Mouse (Mus musculus) heart, adult 8-10 months (tissue): ENCODE measurements around the gene Mto1. TPM values are rescaled to one million over a fixed set of nuclear protein-coding genes. Genes with fewer than 3 reads are reported as not detected.
A peak's percentile ranks its signal among the peaks of the same experiment; 100 is the strongest.

Experiments
- DNase-seq: peaks from one replicate; pipeline ENCODE4 v3.0.0; 2022; ENCODE audit warnings: low spot score
- total RNA-seq, 4 experiments: library from RNA; stranded (reverse); gene quantifications; 2 replicates each; pipeline ENCODE4 v1.2.4; 2022

Mto1 gene
- total RNA-seq, result 10 to 100 TPM; 23.6 to 29.9 (median 27.6) TPM

DNA sequence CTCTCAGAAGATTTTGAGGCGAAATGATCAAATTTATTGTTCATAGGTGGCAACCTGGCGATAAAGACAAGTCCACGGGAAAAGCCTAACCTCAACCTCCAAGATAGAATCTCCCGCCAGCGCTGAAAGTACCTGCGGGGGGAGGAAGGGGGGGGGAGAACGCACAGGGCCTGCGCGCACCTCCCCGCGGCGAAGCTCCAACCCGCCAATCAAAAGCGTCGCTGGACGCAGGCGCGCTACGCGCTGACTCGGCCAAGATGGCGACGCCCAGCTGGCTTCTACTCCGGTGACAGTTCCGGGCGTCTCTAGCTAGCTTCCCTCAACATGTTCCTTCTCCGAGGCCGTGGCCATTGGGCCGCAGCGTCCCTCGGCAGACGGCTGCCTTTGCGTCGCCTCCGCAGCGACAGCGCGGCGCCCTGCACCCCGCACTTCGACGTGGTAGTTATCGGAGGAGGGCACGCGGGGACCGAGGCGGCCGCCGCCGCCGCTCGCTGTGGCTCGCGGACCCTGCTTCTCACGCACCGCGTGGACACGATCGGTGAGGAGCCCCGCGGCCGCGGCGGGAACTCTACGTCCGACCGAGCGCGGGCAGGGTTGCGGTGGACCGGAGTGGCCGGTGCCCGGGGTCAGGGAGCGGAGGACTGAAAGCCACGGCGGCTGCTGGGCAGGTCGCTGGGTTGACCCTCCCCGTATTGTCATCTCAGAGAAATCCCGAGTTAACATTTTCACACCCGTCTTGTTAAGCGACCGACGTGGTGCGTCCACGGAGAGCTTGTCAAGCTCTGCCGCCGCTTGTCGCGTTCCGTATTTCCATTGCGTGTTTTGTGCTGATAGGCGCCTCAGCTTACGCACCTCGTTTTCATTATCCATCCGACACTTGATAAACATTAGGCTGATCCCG is at the start of gene Mto1, which contains the start of gene Gm17324:
Gene Mto1 (plus strand): TSS at position 236 of the 901 bp plus-strand sequence.
Gene Gm17324 (minus strand): TSS at position 814 of the 901 bp plus-strand sequence.
- peak; percentile 85 for DNase-seq

DNA sequence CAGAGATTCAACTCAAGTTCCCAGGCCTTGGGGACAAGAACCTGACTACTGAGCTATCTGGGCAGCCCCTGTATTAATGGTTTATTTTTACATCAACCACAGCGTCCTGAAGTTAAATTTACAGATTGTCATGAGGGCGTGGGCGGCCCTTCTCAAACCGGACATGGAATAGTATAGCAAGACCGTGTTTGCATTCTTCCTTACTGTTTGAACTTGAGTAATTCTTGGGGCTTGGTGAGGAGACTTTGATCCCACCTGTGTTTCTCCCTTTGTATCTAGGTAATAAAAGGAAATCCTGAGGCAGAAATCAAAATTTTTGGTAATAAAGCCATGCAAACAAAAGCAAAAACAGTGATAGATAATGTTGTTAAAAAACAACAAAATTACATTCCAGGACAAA is 47.4 kb upstream of the Mto1 start:
- no peak for DNase-seq

DNA sequence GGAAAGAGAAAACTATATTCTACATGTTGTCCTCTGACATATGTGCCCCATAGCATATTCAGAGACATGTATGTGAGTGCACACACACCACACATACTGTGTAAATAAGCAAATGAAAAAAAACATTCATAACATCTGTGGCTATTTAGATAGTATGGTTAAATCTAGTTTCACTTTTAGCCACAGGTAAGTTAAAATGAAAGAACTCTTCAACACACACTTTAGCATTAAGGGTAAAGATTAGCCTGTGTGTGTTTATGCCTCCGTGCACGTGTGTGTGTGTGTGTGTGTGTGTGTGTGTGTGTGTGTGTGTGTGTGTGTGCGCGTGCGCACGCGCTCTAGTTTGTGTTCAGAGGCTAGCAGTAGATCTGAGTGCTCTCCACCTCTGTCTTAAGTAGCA is 46.4 kb upstream of the Mto1 start:
- no peak for DNase-seq

DNA sequence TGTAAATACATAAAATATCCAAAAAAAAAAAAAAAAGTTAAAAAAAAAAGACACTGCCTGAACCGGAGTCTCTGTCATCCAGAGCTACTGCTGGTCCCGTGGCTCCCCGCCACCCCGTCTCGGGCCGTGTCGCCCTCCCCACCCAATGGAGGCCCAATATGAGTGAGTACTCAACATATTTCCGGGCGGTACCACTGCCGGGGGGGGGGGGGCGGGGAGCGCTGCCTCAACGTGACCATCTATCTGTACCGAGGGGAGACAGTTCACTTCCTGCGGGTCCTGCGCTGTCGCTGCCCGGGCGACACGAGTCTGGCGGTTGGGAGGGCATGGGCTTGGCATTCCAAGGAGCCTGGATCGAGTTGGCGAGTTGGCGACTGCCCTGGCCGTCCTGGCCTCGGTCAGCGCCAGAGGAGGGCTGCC is 20.6 kb upstream of the Mto1 start:
- no peak for DNase-seq

DNA sequence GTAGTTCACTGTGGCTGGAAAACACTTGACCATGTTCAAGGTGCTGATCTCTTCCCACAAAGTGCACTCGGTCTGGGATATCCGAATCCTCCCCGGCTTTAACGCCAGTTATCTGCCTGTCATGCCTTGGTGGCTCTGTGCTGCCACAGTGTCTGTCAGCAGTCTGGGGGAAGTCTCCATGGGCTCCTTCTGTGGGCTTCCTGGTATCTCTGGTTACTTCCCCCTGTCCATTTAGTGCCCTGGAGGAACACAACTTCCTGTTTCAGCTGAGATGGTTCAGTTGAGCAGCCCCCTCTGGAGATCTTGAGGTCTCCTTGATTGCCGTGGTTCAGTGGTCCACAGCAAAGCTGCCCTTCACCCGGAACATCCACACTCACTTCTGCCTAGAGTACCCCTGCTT is 19.8 kb upstream of the Mto1 start:
- no peak for DNase-seq

DNA sequence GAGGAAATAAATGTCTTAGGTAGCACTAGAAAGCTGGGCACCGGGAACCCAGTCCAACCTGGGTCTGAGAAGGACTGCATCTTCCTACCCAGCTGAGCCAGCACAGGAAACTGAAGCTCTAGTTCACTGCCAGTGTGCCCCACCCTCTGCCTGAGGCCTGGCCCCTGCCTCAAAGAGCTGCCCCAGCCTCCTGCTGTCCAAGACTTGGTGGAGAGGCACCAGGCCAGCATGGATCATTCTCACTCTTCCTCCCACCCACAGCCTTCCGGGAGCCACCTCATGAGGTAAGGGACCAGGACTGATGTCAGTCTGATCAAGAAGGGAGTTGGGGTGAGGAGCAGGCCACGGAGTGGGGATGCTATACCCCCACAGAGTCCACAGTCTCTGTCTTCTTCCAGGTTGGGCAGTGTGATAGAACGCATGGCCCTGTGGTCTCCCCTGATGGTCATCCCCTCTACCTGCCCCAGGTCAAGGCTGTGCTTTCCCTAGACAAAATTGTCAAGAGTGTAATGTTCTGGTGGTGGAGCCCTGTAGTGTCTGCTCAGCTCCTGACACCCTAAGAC is 19.1 kb upstream of the Mto1 start:
- DNase-seq, result no peak

DNA sequence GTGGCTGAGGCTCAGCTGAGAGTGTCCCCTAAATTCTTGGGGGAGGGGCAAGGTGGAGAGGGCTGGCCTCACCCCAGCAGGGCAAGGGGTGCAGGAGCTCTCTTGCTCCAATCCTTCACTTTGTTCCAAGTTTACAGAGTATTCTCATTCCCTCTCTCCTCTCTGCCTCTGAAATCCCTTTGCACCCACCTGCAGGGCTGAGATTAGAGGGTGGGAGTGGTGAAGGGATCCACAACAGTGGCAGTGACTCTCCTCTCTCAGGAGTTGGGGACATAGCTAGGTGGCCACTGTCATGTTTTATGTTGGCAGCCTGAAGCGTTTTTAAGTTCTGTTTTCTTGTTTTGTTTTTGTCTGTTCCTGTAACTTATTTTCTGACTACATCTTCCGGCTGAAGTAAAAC is 18.5 kb upstream of the Mto1 start:
- no peak for DNase-seq

DNA sequence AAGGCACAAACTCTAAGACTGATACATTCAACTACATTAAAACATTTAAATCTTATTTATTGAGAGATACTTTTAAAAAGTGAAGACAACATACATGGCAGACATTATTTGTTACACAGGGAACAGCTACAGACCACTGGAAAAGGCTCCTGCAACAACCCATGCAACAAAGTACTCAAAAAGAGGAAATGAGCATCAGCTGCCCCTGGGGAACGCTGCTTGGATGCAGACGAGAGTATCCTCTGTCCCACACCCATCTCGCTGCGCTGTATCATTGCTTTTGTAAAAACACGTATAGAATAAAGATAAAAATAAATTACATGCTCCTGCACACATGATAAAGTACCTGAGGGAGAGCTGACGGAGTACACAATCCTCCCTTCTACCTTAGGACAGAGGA is 17.5 kb upstream of the Mto1 start:
- DNase-seq, result no peak

DNA sequence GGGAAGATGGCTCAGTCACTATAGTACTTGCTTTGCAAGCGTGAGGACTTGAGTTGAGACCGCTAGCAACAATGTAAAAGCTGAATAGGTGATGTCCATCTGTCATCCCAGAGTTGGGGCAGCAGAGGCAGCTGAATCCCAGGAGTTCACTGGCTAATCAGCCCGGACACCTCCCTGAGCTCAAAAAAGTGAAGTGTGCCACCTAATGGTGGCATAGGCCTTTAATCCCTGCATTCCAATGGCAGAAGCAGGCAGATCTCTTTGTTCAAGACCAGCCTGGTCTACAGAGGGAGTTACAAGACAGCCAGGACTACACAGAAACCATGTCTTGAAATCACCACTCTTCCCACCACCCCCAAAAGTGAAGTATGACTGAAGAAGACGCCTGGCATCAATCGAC is 15.5 kb upstream of the Mto1 start:
- DNase-seq, result no peak

DNA sequence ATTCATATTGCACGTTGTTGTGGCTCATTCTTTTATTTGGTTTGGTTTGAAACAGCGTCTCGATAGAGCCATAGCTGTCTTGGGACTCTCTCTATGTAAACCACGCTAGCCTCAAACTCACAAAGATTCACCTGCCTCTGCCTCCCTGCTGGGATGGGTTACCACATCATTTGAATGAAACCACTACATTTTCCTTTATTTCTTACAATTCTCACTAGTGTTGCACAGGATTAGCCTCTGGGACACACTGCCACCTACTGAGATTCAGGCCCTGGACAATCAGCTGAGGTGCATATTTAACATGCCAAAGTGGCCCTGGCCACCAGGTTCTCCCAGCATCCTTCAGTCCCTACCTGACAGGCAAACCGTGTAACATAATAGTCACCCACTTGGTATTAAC is 8.6 kb upstream of the Mto1 start:
- no peak for DNase-seq

DNA sequence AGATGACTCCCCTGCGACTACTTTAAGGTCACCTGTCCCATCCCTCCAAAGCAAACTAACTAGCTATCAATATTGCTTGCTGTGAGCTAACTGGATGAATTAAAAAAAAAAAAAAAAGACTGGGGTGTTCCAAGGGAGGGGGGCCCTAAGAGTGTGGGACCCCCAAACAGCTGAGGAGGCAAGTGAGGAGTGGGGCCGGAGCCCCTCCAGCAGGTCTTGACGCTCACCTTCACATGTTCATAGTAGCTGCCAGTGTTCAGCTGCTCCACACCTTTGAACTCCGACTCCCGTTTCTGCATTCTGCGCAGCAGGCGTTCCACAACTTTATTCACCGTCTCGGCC is 5.8 kb upstream of the Mto1 start:
- no peak for DNase-seq

DNA sequence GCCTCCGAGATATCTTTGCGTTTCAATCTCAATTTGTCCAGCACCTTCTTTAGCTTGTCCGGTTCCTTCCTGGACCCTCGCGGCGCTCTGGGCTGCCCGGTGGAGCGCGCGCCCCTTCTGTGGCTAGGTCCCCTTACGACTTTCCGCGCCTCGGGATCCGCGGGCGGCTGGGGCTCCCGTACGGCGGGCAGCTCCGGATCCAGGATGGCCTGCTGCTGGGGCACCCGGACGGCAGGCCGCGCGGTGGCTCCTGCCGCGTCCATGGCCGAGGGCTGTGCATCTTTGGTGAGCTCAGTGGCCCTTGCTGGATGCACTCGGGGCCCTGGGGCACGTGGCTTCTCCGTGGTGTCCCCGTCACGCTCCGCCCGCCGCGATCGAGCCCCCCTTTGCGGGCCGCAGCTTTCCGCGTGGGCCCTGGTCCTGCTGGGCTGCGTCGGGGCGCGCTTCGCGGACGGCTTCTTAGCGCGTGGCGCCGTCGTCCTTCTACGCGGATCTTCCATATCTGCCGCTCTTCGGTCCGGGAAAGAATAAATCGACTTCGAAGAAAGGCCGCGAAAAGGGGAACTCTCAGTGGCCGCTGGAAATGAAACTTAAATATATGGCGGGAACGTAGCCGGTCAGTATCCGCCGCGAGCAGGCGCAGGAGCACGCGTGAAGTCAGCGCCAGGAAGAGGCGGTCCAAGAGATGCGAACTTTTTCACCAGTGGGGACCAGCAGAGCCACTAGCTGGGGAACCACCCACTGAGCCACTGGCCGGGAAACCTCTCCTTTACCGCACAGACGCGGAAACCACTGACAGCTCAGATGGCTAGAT is 5.2 kb upstream of the Mto1 start, which contains the start of gene Cgas:
Gene Cgas (minus strand): TSS at position 659 of the 814 bp plus-strand sequence.
- peak; percentile 82 for DNase-seq

DNA sequence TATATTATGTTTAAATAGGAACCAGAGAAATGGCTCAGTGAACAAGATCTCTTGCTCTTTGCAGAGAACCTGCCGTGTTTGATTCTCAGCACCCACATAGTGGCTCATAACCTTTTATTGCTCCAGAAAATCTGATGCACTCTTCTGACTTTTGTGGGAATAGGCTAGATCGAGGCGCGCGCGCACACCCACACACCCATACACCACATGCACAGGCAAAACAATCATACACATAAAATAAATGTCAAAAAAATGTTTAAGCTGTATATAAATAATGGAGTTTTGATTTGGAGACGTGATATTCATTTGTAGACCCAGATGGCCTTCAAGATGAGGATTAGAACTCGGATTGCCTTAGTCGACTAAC is 419 bp upstream of the Mto1 start:
- no peak for DNase-seq

DNA sequence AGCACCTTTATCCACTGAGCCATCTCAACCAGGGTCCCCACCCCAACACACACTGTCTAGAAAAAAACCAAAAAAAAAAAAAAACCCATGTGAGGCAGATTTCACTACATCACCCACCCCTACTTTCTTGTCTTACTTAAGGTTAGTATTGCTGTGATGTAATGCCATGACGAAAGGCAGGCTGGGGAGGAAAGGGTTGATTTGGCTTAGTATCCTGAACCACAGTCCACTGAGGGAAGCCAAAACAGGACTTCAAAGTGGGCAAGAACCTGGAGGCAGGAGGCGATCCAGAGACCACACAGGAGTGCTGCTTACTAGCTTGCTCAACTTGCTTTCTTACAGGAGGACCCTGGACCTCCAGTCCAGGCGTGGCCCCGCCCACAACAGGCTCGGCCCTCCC is 2.4 kb downstream of the Mto1 start:
- DNase-seq, result no peak

DNA sequence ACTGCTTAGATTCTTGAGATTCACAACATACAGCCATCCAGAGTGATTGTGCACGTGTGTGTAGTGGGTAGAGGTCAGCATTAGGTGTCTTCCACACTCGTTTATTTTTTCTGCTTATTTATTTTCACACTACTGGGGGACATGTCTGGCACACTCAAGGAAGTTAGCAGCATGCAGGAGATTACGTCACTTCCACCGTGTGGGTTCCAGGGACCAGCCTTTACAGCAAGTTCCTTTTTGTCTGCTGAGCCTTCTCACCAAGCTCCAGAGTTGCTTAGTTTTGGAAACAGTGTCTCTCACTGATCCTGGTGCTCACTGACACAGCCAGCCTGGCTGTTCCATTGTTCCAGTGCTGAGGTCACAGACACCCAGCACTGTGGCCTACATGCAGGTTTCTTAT is 3.4 kb downstream of the Mto1 start:
- DNase-seq, result peak; percentile 32

DNA sequence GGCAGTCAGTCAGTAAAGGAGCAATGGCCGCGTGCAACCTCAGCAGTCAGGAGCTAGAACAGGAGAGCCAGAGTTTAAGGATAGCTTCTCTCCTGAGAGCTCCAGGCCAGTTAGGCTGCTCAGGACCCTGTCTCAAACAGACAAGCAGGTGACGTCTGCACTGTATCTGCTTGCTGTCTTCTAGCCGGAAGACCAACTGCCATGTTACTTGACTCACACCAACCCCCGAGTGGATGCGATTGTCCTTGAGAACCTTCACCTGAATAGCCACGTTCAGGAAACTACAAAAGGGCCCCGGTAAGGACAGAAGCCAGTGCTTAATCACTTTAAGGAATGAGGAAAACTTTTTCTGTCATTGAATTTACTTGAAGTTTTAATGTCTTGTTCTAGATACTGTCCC is 9.0 kb downstream of the Mto1 start:
- DNase-seq, result no peak

DNA sequence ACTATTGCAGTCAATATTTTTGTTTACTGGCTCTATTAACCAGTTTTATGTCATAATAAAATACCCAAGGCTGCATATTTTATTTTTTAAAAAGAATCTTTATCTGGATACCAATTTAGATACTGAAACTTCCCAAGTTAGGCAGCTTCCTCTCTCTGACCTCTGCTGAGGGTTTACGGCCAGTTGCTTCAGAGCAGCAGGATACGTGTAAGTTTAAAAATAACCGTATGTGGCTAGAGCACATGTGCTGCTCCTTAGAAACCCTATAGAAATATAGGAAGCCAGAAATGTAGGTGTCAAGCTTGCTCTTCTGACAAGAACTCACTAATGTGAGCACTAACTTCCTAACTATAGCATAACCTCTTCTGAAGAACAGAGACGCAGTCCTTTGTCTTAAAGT is 15.3 kb downstream of the Mto1 start:
- no peak for DNase-seq

DNA sequence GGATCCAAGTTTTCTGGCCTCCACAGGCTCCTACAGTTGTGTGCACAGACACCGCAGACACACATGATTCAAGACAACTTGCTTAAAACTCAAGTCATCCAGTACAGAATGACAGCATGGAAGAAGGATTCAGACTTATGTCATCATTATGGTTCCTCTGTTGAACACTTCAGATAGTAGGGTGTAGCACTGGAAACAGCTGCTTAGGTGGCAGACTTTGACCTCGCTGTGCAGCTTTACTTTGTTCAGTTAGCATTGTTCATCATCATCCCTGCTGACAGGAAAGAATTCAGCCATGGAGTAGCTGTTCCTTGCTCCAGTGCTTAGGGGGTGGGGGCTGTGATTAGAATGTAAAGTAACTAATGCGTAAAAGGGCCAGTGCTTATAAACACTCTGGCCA is 17.7 kb downstream of the Mto1 start:
- DNase-seq, result no peak

DNA sequence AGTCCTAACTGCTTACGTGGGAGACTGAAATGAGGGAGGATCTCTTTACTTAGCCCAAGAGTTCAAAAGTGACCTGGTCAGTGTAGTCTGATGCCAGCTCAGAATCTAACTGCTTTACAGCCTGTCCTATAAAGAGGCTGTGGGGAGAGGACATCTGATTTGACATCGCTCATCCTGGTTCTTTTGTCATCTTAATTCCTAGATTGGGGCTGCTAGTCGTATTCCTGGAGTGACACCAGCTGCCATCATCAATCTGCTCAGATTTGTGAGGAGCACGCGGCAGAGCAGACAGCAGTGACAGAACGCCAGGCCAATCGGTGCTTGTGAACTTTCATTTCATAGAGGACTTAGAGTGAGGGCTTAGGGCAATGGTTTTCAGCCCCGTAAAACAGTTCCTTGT is 25.6 kb downstream of the Mto1 start:
- DNase-seq, result no peak

DNA sequence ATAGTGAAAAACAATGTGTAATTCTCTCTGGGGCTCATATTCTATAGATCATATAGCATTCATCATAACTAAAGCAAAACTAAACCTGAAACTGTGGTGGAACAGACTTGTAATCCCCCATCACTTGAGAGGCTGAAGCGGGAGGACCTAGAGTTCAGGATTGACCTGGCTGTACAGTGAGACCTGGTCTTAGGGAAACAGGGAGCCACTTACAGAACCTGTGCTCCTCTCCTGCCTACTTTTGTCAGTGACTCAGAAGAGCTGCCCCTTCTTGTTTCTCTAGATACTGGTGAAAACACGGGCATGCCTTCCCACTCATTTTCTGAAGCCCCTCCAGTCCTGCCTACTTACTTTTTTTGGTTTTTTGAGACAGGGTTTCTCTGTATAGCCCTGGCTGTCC is 26.3 kb downstream of the Mto1 start:
- DNase-seq, result no peak

DNA sequence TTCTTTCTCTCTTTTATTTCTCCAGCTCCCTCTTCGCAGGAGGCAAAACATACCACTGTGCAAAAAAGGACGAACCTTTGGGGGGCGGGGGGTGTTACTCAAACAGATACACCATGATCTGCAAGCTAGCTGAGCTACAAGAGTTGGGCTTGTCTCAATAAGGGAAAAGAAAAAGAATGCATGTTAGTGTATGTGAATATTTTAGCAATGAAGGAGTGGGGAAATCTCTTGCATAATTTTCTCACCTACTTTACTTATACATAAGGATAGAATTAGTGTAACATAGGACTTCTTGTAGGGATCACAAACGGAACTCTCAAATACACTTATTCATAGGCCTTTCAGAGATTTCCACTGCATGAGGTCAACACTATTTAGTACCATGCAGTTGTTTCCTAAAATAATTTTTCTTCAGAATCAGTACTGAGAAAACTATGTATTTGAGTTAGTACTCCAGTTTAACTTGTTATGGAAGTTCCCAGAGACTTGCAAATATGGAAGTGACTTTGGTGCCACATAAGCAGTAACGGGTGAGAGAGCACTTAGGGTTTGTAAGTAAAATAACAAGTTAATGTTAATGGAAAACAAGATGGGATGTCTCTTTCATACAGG is 26.9 kb downstream of the Mto1 start:
- DNase-seq, result no peak

DNA sequence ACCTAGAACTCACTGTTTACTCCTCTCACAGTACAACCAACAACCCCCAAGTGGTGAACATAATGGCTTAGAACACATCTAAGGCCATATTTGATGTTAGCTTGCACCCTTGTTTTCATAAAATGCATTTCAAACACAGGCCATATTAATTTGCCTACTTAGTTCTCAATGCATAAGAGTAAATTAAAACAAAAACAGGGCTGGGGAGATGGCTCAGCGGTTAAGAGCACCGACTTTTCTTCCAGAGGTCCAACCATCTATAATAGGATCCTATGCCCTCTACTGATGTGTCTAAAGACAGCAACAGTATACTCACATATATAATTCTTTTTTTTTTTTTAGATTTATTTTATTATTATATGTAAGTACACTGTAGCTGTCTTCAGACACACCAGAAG is 27.4 kb downstream of the Mto1 start:
- DNase-seq, result no peak
